ENCODE assay signal across 8 mouse cellular contexts in genomic region chr1:135765645-135766591, GRCm38 (mm10). TPM values are rescaled to one million over a fixed set of nuclear protein-coding genes. Genes with fewer than 3 reads are reported as not detected.
A peak's percentile ranks its signal among the peaks of the same experiment; 100 is the strongest.
DNase-seq lines count a peak whose midpoint lies in the region; ATAC-seq and TF ChIP-seq lines count a peak whose summit lies in the region.

Gene Phlda3 (plus strand): TSS chr1:135766119.

- peaks cover 4% of the 10 kb centered on the region; the same call in 1 of the 2 replicates for H3K4me1 ChIP-seq in forebrain, embryonic 11.5 days (replicated peaks; ENCODE audit: control insufficient read depth, insufficient read depth, low read length)
- H3K4me1 ChIP-seq in heart, embryonic 16.5 days (ENCODE audit: control insufficient read depth, insufficient read depth, low read length) = peaks cover 59% of the 10 kb centered on the region
- H3K4me1 ChIP-seq in liver, postnatal 0 days (ENCODE audit: insufficient read depth) = peaks cover 14% of the 10 kb centered on the region
- H3K4me1 ChIP-seq in neural tube, embryonic 15.5 days = peaks cover 36% of the 10 kb centered on the region

- peak; percentile 88 for ATAC-seq in forebrain, embryonic 11.5 days (replicated peaks; ENCODE audit: low FRiP score)
- peak; percentile 94 for ATAC-seq in heart, embryonic 16.5 days (replicated peaks; ENCODE audit: extremely low read depth, insufficient read depth, low FRiP score)
- peak; percentile 79 for ATAC-seq in liver, postnatal 0 days
- ATAC-seq in neural tube, embryonic 15.5 days (ENCODE audit: low FRiP score) = peak; percentile 81

- H3K4me3 ChIP-seq in forebrain, embryonic 11.5 days (ENCODE audit: low read depth, low read length) = peak within 1 kb of the TSS; percentile 54
- H3K4me3 ChIP-seq in heart, embryonic 16.5 days (ENCODE audit: low read length) = peak within 1 kb of the TSS; percentile 92
- H3K4me3 ChIP-seq in liver, postnatal 0 days (ENCODE audit: low read depth, low read length) = peak within 1 kb of the TSS; percentile 55
- H3K4me3 ChIP-seq in neural tube, embryonic 15.5 days (replicated peaks) = peak within 1 kb of the TSS; percentile 50

- peak within 1 kb of the TSS; percentile 12; the same call in 1 of the 2 replicates for H3K27ac ChIP-seq in forebrain, embryonic 11.5 days (ENCODE audit: low read depth, low read length)
- peak within 1 kb of the TSS; percentile 94 for H3K27ac ChIP-seq in heart, embryonic 16.5 days (ENCODE audit: low read length)
- peak within 1 kb of the TSS; percentile 18; the same call in 1 of the 2 replicates for H3K27ac ChIP-seq in liver, postnatal 0 days (ENCODE audit: low read depth)
- H3K27ac ChIP-seq in neural tube, embryonic 15.5 days (replicated peaks) = peak within 1 kb of the TSS; percentile 66

- H3K9me3 ChIP-seq in forebrain, embryonic 11.5 days (ENCODE audit: control insufficient read depth, low read length) = no peaks in the 10 kb centered on the region
- no peaks in the 10 kb centered on the region for H3K9me3 ChIP-seq in heart, embryonic 16.5 days (replicated peaks; ENCODE audit: control insufficient read depth, low read length)
- H3K9me3 ChIP-seq in liver, postnatal 0 days (ENCODE audit: low read length) = no peaks in the 10 kb centered on the region
- H3K9me3 ChIP-seq in neural tube, embryonic 15.5 days (replicated peaks) = no peaks in the 10 kb centered on the region

- DNase-seq in CD4-positive, CD25-positive, alpha-beta regulatory T cell, adult 2 months (ENCODE audit: low read depth, low spot score) = peak; percentile 73
- peak; percentile 82 to 89 for DNase-seq in adrenal gland, postnatal 36 days
- peak; percentile 86 for DNase-seq in forebrain, embryonic 11.5 days (ENCODE audit: low spot score)
- peak; percentile 67 to 82 for DNase-seq in kidney, postnatal 25 days
- peak; percentile 66 for DNase-seq in liver, postnatal 0 days
- peak; percentile 39 to 64 for DNase-seq in thymus, postnatal 10 days (ENCODE audit: low spot score in 2 of 2)

- TF ChIP-seq EP300 in liver, postnatal 0 days (IDR thresholded peaks at IDR 0.05; ENCODE audit: low read depth) = no peak

- under 1% methylated on average over 86 of the region's 90 CpGs for whole genome bisulfite sequencing in forebrain, embryonic 11.5 days
- under 1% methylated on average over 85 of the region's 90 CpGs for WGBS in heart, embryonic 16.5 days
- WGBS in liver, postnatal 0 days (ENCODE audit: insufficient replicate concordance) = 1% methylated on average over 82 of the region's 90 CpGs
- under 1% methylated on average over 81 of the region's 90 CpGs for WGBS in neural tube, embryonic 15.5 days

- peak within 1 kb of the TSS; percentile 97 for H3K4me2 ChIP-seq in forebrain, embryonic 11.5 days (ENCODE audit: low read depth, low read length, severe bottlenecking)
- peak within 1 kb of the TSS; percentile 95 for H3K4me2 ChIP-seq in heart, embryonic 16.5 days (ENCODE audit: low read depth, low read length)
- H3K4me2 ChIP-seq in liver, postnatal 0 days (ENCODE audit: low read depth, low read length) = peak within 1 kb of the TSS; percentile 90
- H3K4me2 ChIP-seq in neural tube, embryonic 15.5 days = peak within 1 kb of the TSS; percentile 92

- no peak for TF ChIP-seq CTCF in liver, postnatal 0 days (IDR thresholded peaks at IDR 0.05; ENCODE audit: low read depth)

- H3K27me3 ChIP-seq in forebrain, embryonic 11.5 days (ENCODE audit: control insufficient read depth, insufficient read depth, low read length) = no peaks in the 10 kb centered on the region; the same call in 1 of the 2 replicates
- no peaks in the 10 kb centered on the region for H3K27me3 ChIP-seq in heart, embryonic 16.5 days (ENCODE audit: control insufficient read depth, insufficient read depth, low read length)
- peaks cover 31% of the 10 kb centered on the region for H3K27me3 ChIP-seq in liver, postnatal 0 days (ENCODE audit: insufficient read depth, low read length)
- 0 out of 2 replicates have a peak, but pooled peaks cover 4% of the 10 kb centered on the region for H3K27me3 ChIP-seq in neural tube, embryonic 15.5 days (replicated peaks)

- no peaks in the 10 kb centered on the region; the same call in 1 of the 2 replicates for H3K36me3 ChIP-seq in forebrain, embryonic 11.5 days (ENCODE audit: control insufficient read depth, insufficient read depth, low read length)
- peaks cover 16% of the 10 kb centered on the region for H3K36me3 ChIP-seq in heart, embryonic 16.5 days (ENCODE audit: control insufficient read depth, insufficient read depth)
- H3K36me3 ChIP-seq in liver, postnatal 0 days (replicated peaks; ENCODE audit: insufficient read depth, low read length) = no peaks in the 10 kb centered on the region
- H3K36me3 ChIP-seq in neural tube, embryonic 15.5 days = peaks cover 8% of the 10 kb centered on the region; the same call in 1 of the 2 replicates

- H3K9ac ChIP-seq in forebrain, embryonic 11.5 days (ENCODE audit: low read length) = peak within 1 kb of the TSS; percentile 83
- H3K9ac ChIP-seq in heart, embryonic 16.5 days (ENCODE audit: low read length) = peak within 1 kb of the TSS; percentile 99
- peak within 1 kb of the TSS; percentile 58 for H3K9ac ChIP-seq in liver, postnatal 0 days (replicated peaks)
- peak within 1 kb of the TSS; percentile 65 for H3K9ac ChIP-seq in neural tube, embryonic 15.5 days (replicated peaks)

RNA-seq across cellular contexts. Expression of gene Phlda3, which starts in this region (rescaled TPM):
- 10 to 100 TPM; 45.8 to 51.9 TPM for total RNA-seq in adrenal gland, postnatal 36 days (2021)
- 21.5 and 24.2 TPM in 2 replicates for polyA plus RNA-seq in forebrain, embryonic 11.5 days (2014; fragmentation: Nextera tagmentation; extraction: Ambion mirVana)
- 77.1 and 80.4 TPM in 2 replicates for polyA plus RNA-seq in heart, embryonic 16.5 days (2015; fragmentation: Nextera tagmentation; extraction: Ambion mirVana)
- polyA plus RNA-seq in liver, postnatal 0 days (2015; fragmentation: Nextera tagmentation; extraction: Ambion mirVana) = 4.0 and 4.9 TPM in 2 replicates
- polyA plus RNA-seq in neural tube, embryonic 15.5 days (2015; fragmentation: Nextera tagmentation; extraction: Ambion mirVana) = 54.1 and 62.9 TPM in 2 replicates

Comparison
In these comparisons a context has a peak if more than half of its experiments do, and no peak if none do; other contexts are left out.
1. Peak in every context shown above with its lines: DNase-seq, ATAC-seq, H3K4me3 ChIP-seq and H3K27ac ChIP-seq.
2. H3K27ac ChIP-seq: peak in every context shown above with its lines; median percentile 94 in heart, embryonic 16.5 days; 66 in neural tube, embryonic 15.5 days; 18 in liver, postnatal 0 days; 12 in forebrain, embryonic 11.5 days.